Mouse (Mus musculus) heart, adult 11 months (tissue): ENCODE data around the gene Olfr695.
"Not testable (repeated sequence)": the region's sequence is repeated elsewhere in the genome, so short reads cannot be mapped to it uniquely, and the experiment has no call there.

Experiments used
- DNase-seq: peaks from one replicate; pipeline ENCODE4 v3.0.0; 2022

Gene Olfr695

GRCm38 (mm10) chr7:106716296-106716695 lies at the start of gene Olfr695:
Olfr695 (minus strand) TSS chr7:106716396.
- no peak for DNase-seq

DNA sequence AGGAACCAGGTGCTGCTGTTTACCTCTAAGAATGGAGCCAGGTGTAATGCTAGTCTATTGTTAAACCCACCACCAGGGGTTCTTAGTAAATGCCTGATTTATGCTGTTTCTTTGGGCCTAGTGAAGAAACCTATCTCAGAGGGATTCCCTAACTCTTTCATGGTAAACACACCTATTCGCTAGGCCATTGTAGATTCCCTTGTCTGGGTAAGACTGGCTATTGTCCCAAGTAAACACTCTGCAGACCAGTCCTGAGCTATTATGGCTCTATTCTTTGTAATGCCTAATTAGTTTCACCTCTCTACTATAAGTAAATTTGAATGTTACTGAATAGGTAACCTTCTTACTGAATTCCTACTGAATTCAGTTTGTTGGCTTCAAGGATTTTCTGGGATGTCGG lies 44.8 kb upstream of the Olfr695 start:
- DNase-seq, result not testable (repeated sequence)

GRCm38 (mm10) chr7:106758800-106759199 lies 42.6 kb upstream of the Olfr695 start:
- DNase-seq, result no peak

- DNase-seq, result no peak
Observed at GRCm38 (mm10) chr7:106755297-106755696, 39.1 kb upstream of the Olfr695 start, which contains the start of gene Olfr698. Olfr698 (minus strand) TSS chr7:106755397.

- no peak for DNase-seq
Observed at GRCm38 (mm10) chr7:106745811-106746210, 29.6 kb upstream of the Olfr695 start.

GRCm38 (mm10) chr7:106742343-106742742 lies 26.1 kb upstream of the Olfr695 start, which contains the start of gene Olfr697:
Olfr697 (minus strand) TSS chr7:106742443.
- DNase-seq, result no peak

- DNase-seq, result no peak
Observed at GRCm38 (mm10) chr7:106737028-106737427, 20.8 kb upstream of the Olfr695 start.

- no peak for DNase-seq
Observed at GRCm38 (mm10) chr7:106733717-106734116, 17.5 kb upstream of the Olfr695 start.

- not testable (repeated sequence) for DNase-seq
Observed at GRCm38 (mm10) chr7:106725654-106726053, 9.5 kb upstream of the Olfr695 start.

GRCm38 (mm10) chr7:106711463-106711862 lies 4.7 kb downstream of the Olfr695 start:
- no peak for DNase-seq

- DNase-seq, result not testable (repeated sequence)
Observed at GRCm38 (mm10) chr7:106707705-106708104, 8.5 kb downstream of the Olfr695 start.

GRCm38 (mm10) chr7:106696891-106697290 lies 19.3 kb downstream of the Olfr695 start:
- DNase-seq, result no peak

DNA sequence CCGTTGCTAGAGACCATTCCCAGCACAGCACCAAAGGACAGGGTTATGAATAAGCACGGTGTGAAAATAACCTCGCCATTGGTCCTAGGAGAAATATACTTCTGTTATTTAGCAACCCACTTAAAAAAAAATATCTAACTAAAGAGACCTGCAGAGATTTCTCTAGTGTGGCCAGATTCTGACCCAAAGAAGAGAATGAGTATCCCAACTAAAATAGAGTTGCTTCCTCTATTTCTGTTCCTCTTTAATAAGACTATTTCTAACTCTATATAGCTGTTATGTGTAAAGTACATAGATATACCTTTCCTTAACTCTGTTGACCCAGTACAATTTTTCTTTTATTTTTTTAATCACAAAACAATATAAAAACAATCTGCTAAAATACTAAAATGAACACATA lies 23.2 kb downstream of the Olfr695 start:
- DNase-seq, result no peak

DNA sequence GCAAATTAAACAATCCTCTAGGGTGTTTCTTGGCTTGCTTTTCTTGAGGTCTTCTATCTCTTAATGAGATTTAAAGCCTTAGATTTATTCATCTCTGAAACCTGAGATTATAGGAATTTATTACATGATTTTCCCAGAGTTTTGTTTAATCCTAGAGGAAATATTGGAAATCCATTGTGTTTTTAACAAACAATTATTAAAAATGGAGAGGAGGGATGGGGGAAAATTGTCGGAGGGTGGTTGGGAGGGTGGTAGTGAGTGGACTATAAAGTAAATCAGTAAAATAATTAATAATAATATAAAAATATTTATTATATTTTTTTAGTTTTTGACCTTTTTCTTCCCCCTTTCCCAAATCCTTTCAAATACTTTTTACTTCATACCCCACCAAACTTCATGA lies 24.5 kb downstream of the Olfr695 start, which contains the start of gene Olfr694:
Olfr694 (minus strand) TSS at position 101 of the 400 bp plus-strand sequence.
- no peak for DNase-seq

- no peak for DNase-seq
Observed at GRCm38 (mm10) chr7:106685382-106685781, 30.8 kb downstream of the Olfr695 start.

- no peak for DNase-seq
Observed at GRCm38 (mm10) chr7:106680484-106680883, 35.7 kb downstream of the Olfr695 start, which contains the start of gene Olfr693. Olfr693 (minus strand) TSS chr7:106680584.
